In genomic region chrX:12839406-12840159, GRCm38 (mm10) we compare ENCODE assay signal across 8 mouse cellular contexts.
DNase-seq lines count a peak whose midpoint lies in the region; ATAC-seq and TF ChIP-seq lines count a peak whose summit lies in the region.

No protein-coding gene starts in this region.

- TF ChIP-seq CTCF in MEL (IDR thresholded peaks at IDR 0.05 in 2 of 3, conservative IDR thresholded peaks at IDR 0.05 in 1 of 3; ENCODE audit: control insufficient read depth in 1 of 3, insufficient read depth in 1 of 3, low read depth in 2 of 3, low read length in 3 of 3, poor library complexity in 1 of 3, severe bottlenecking in 1 of 3): peak; percentile 72 to 84 (median 77)

- H3K4me1 ChIP-seq in MEL (ENCODE audit: control insufficient read depth in 1 of 2, insufficient read depth in 2 of 2, low read length in 2 of 2): peaks cover 0 to 8% of the 10 kb centered on the region in 2 experiments; a peak in 2 of 4 replicates
- H3K4me1 ChIP-seq in brown adipose tissue, adult 24 weeks (ENCODE audit: control insufficient read depth, insufficient read depth, insufficient read length, low read length): no peaks in the 10 kb centered on the region
- H3K4me1 ChIP-seq in forebrain, embryonic 12.5 days: peaks cover 17% of the 10 kb centered on the region
- no peaks in the 10 kb centered on the region for H3K4me1 ChIP-seq in hindbrain, embryonic 11.5 days (replicated peaks; ENCODE audit: control insufficient read depth, insufficient read depth, low read length)
- H3K4me1 ChIP-seq in lung, embryonic 15.5 days: peaks cover 3% of the 10 kb centered on the region; the same call in 1 of the 2 replicates
- H3K4me1 ChIP-seq in neural tube, embryonic 15.5 days: 0 out of 2 replicates have a peak, but pooled peaks cover 6% of the 10 kb centered on the region

- no peaks in the 10 kb centered on the region for H3K9me3 ChIP-seq in MEL (replicated peaks; ENCODE audit: insufficient read depth, low read length)
- H3K9me3 ChIP-seq in forebrain, embryonic 12.5 days: no peaks in the 10 kb centered on the region
- no peaks in the 10 kb centered on the region for H3K9me3 ChIP-seq in hindbrain, embryonic 11.5 days (ENCODE audit: control insufficient read depth, low read length)
- H3K9me3 ChIP-seq in lung, embryonic 15.5 days: no peaks in the 10 kb centered on the region
- H3K9me3 ChIP-seq in neural tube, embryonic 15.5 days (replicated peaks): no peaks in the 10 kb centered on the region

- H3K9ac ChIP-seq in MEL (ENCODE audit: control insufficient read depth, low read depth, low read length, poor library complexity, severe bottlenecking): peak overlapping the region; percentile 47
- H3K9ac ChIP-seq in forebrain, embryonic 12.5 days: no peak overlapping the region
- H3K9ac ChIP-seq in hindbrain, embryonic 11.5 days (ENCODE audit: low read depth, low read length): 0 out of 2 replicates have a peak overlapping the region, but pooled peaks have one; percentile 23
- peak overlapping the region; percentile 13; the same call in 1 of the 2 replicates for H3K9ac ChIP-seq in lung, embryonic 15.5 days
- H3K9ac ChIP-seq in neural tube, embryonic 15.5 days (replicated peaks): peak overlapping the region; percentile 26; the same call in 1 of the 2 replicates

- no peaks in the 10 kb centered on the region; a peak in 1 of 4 replicates for H3K27me3 ChIP-seq in MEL (ENCODE audit: control insufficient read depth in 1 of 2, insufficient read depth in 2 of 2, low read length in 2 of 2)
- no peaks in the 10 kb centered on the region for H3K27me3 ChIP-seq in forebrain, embryonic 12.5 days
- H3K27me3 ChIP-seq in hindbrain, embryonic 11.5 days (ENCODE audit: control insufficient read depth, insufficient read depth, low read length): no peaks in the 10 kb centered on the region
- no peaks in the 10 kb centered on the region for H3K27me3 ChIP-seq in lung, embryonic 15.5 days
- no peaks in the 10 kb centered on the region for H3K27me3 ChIP-seq in neural tube, embryonic 15.5 days (replicated peaks)

- H3K4me2 ChIP-seq in forebrain, embryonic 12.5 days: peak overlapping the region; percentile 41
- peak overlapping the region; percentile 20 for H3K4me2 ChIP-seq in hindbrain, embryonic 11.5 days (replicated peaks; ENCODE audit: low read depth, low read length)
- H3K4me2 ChIP-seq in lung, embryonic 15.5 days: peak overlapping the region; percentile 52
- H3K4me2 ChIP-seq in neural tube, embryonic 15.5 days: peak overlapping the region; percentile 52

- H3K27ac ChIP-seq in MEL (ENCODE audit: control insufficient read depth, low read depth, low read length): no peak overlapping the region
- 0 out of 2 replicates have a peak overlapping the region, but pooled peaks have one; percentile 36 for H3K27ac ChIP-seq in brown adipose tissue, adult 24 weeks (replicated peaks; ENCODE audit: low read depth, low read length)
- H3K27ac ChIP-seq in forebrain, embryonic 12.5 days: peak overlapping the region; percentile 96
- H3K27ac ChIP-seq in hindbrain, embryonic 11.5 days (ENCODE audit: low read depth, low read length): peak overlapping the region; percentile 82
- H3K27ac ChIP-seq in lung, embryonic 15.5 days: peak overlapping the region; percentile 89
- H3K27ac ChIP-seq in neural tube, embryonic 15.5 days (replicated peaks): peak overlapping the region; percentile 91

- H3K36me3 ChIP-seq in MEL (ENCODE audit: control insufficient read depth in 1 of 2, insufficient read depth in 2 of 2, low read length in 2 of 2): peaks cover 0 to 9% of the 10 kb centered on the region in 2 experiments; a peak in 2 of 4 replicates
- no peaks in the 10 kb centered on the region for H3K36me3 ChIP-seq in forebrain, embryonic 12.5 days (replicated peaks)
- H3K36me3 ChIP-seq in hindbrain, embryonic 11.5 days (ENCODE audit: control insufficient read depth, insufficient read depth, low read length): no peaks in the 10 kb centered on the region
- no peaks in the 10 kb centered on the region for H3K36me3 ChIP-seq in lung, embryonic 15.5 days
- H3K36me3 ChIP-seq in neural tube, embryonic 15.5 days: no peaks in the 10 kb centered on the region

- peak; percentile 93 for DNase-seq in MEL (ENCODE audit: low read depth, low spot score)
- DNase-seq in hindbrain, embryonic 11.5 days (ENCODE audit: low spot score): peak; percentile 67
- peak; percentile 13 to 33 for DNase-seq in layer of hippocampus, adult 8-10 months (ENCODE audit: low spot score in 2 of 2)

- ATAC-seq in forebrain, embryonic 12.5 days (ENCODE audit: low FRiP score): peak; percentile 79
- peak; percentile 80 for ATAC-seq in hindbrain, embryonic 11.5 days (ENCODE audit: low FRiP score)
- peak; percentile 56; the same call in 1 of the 2 replicates for ATAC-seq in lung, embryonic 15.5 days (ENCODE audit: borderline replicate concordance, extremely low read depth, low FRiP score, low TSS enrichment)
- ATAC-seq in neural tube, embryonic 15.5 days (ENCODE audit: low FRiP score): peak; percentile 60
- ATAC-seq in activated CD4-positive, CD25-positive, alpha-beta regulatory T cell, adult 4 months: no peak

- TF ChIP-seq RAD21 in MEL (IDR thresholded peaks at IDR 0.05; ENCODE audit: low read depth, low read length): peak; percentile 91

- 13% methylated on average over 10 of the region's 11 CpGs for WGBS in forebrain, embryonic 12.5 days
- 15% methylated on average over 11 of the region's 11 CpGs for WGBS in hindbrain, embryonic 11.5 days
- WGBS in lung, embryonic 15.5 days: 11% methylated on average over 11 of the region's 11 CpGs
- WGBS in neural tube, embryonic 15.5 days: 21% methylated on average over 11 of the region's 11 CpGs

- no peaks in the 10 kb centered on the region for H3K79me2 ChIP-seq in MEL (ENCODE audit: control insufficient read depth, insufficient read depth, low read length, poor library complexity)

- peak overlapping the region; percentile 8 to 63 for H3K4me3 ChIP-seq in MEL (ENCODE audit: control insufficient read depth in 1 of 2, insufficient read depth in 1 of 2, low read depth in 2 of 2, low read length in 2 of 2)
- H3K4me3 ChIP-seq in brown adipose tissue, adult 24 weeks (ENCODE audit: insufficient read depth, low read depth, low read length): peak overlapping the region; percentile 61
- H3K4me3 ChIP-seq in forebrain, embryonic 12.5 days (replicated peaks): peak overlapping the region; percentile 15; the same call in 1 of the 2 replicates
- H3K4me3 ChIP-seq in hindbrain, embryonic 11.5 days (ENCODE audit: low read depth, low read length): 0 out of 2 replicates have a peak overlapping the region, but pooled peaks have one; percentile 6
- H3K4me3 ChIP-seq in lung, embryonic 15.5 days: peak overlapping the region; percentile 35
- H3K4me3 ChIP-seq in neural tube, embryonic 15.5 days (replicated peaks): peak overlapping the region; percentile 23

- TF ChIP-seq EP300 in MEL (IDR thresholded peaks at IDR 0.05; ENCODE audit: low read depth in 1 of 2, low read length in 2 of 2): no peak

- TF ChIP-seq POLR2A in MEL (IDR thresholded peaks at IDR 0.05; ENCODE audit: control insufficient read depth in 1 of 2, insufficient read depth in 1 of 2, low read depth in 1 of 2, low read length in 2 of 2, poor library complexity in 1 of 2): no peak

TF ChIP-seq in MEL, 35 proteins besides CTCF, POLR2A, EP300 and RAD21:
- TF ChIP-seq NELFE (IDR thresholded peaks at IDR 0.05; ENCODE audit: low read depth, low read length) (no peak), BHLHE40 (IDR thresholded peaks at IDR 0.05; ENCODE audit: borderline replicate concordance, low read depth, low read length) (peak; percentile 32; the same call in 1 of the 2 replicates), TBP (IDR thresholded peaks at IDR 0.05; ENCODE audit: low read depth, low read length) (0 out of 2 replicates have a peak, but pooled peaks have one; percentile 18), SMC3 (IDR thresholded peaks at IDR 0.05; ENCODE audit: low read depth, low read length) (peak; percentile 92), UBTF (IDR thresholded peaks at IDR 0.05; ENCODE audit: borderline replicate concordance, insufficient read depth, low read depth, low read length) (no peak), ELF1 (IDR thresholded peaks at IDR 0.05; ENCODE audit: low read depth, low read length) (no peak), GABPA (IDR thresholded peaks at IDR 0.05; ENCODE audit: low read depth, low read length) (no peak), GATA1 (IDR thresholded peaks at IDR 0.05; ENCODE audit: low read depth, low read length) (0 out of 2 replicates have a peak, but pooled peaks have one; percentile 14), USF1 (IDR thresholded peaks at IDR 0.05; ENCODE audit: low read depth, low read length) (peak; percentile 77), POLR2AphosphoS5 (IDR thresholded peaks at IDR 0.05; ENCODE audit: borderline replicate concordance, low read depth, low read length) (no peak), SIN3A (IDR thresholded peaks at IDR 0.05; ENCODE audit: low read length) (peak; percentile 21; the same call in 1 of the 2 replicates), HCFC1 (IDR thresholded peaks at IDR 0.05; ENCODE audit: low read depth, low read length) (peak; percentile 5; the same call in 1 of the 2 replicates), ZNF384 (IDR thresholded peaks at IDR 0.05; ENCODE audit: low read depth, low read length) (peak; percentile 96), KAT2A (conservative IDR thresholded peaks at IDR 0.05; ENCODE audit: low read depth, low read length) (no peak), MEF2A (IDR thresholded peaks at IDR 0.05; ENCODE audit: extremely low read depth, insufficient replicate concordance, low read depth, low read length, poor library complexity, severe bottlenecking) (no peak), MXI1 (IDR thresholded peaks at IDR 0.05; ENCODE audit: low read depth, low read length) (peak; percentile 28; the same call in 1 of the 2 replicates), MAZ (IDR thresholded peaks at IDR 0.05; ENCODE audit: low read depth, low read length) (0 out of 2 replicates have a peak, but pooled peaks have one; percentile 7), POLR2AphosphoS2 (IDR thresholded peaks at IDR 0.05; ENCODE audit: low read length) (no peak), MAFK (IDR thresholded peaks at IDR 0.05; ENCODE audit: borderline replicate concordance, low read depth, low read length) (no peak), TAL1 (IDR thresholded peaks at IDR 0.05; ENCODE audit: low read length) (no peak), ZC3H11A (IDR thresholded peaks at IDR 0.05; ENCODE audit: low read depth, low read length) (peak; percentile 93), MYC (IDR thresholded peaks at IDR 0.05; ENCODE audit: low read depth, low read length) (no peak)

Comparison
In these comparisons a context has a peak if more than half of its experiments do, and no peak if none do; other contexts are left out.
1. DNase-seq: peak in every context shown above with its lines; median percentile 93 in MEL; 67 in hindbrain, embryonic 11.5 days; 23 in layer of hippocampus, adult 8-10 months.
2. H3K4me3 ChIP-seq: peak in every context shown above with its lines; median percentile 61 in brown adipose tissue, adult 24 weeks; 36 in MEL; 35 in lung, embryonic 15.5 days; 23 in neural tube, embryonic 15.5 days; 15 in forebrain, embryonic 12.5 days; 6 in hindbrain, embryonic 11.5 days.